Mouse (Mus musculus) left cerebral cortex, adult 9 months (tissue): ENCODE data around the gene Cfap58.

Experiments
- DNase-seq, 2 experiments: peaks; one replicate each; pipeline ENCODE4 v3.0.0; 2022; ENCODE audit warnings: low spot score in 2 of 2

The Cfap58 gene

DNA sequence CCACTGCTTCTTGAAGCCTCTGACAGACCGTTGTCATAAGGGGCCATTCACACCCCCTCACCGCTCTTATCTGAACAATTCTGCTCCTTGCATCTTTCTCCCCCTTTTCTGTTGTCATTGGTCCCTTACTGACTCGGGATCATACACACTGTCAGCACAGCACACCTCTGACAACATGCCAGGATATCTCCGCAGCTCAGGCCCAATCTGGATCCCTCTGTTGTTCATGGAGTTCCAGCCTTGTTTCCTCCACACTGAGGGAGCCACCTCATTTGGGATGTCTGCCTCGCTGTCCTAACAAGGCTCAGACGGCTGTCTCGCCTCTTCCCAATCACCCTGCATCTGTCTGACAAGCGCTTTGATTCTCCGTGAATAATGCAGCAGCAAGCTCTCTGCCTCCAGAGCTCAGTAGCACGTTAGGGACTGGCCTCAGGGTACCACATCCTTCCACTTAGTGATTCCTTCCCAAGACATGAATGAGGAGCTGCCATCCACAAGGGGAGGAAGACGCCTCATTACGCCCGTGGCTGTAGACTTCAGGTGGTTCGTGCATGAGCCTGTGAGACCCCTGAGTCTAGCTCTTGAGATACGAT is 40.7 kb downstream of the Cfap58 start:
- DNase-seq, result no peak

DNA sequence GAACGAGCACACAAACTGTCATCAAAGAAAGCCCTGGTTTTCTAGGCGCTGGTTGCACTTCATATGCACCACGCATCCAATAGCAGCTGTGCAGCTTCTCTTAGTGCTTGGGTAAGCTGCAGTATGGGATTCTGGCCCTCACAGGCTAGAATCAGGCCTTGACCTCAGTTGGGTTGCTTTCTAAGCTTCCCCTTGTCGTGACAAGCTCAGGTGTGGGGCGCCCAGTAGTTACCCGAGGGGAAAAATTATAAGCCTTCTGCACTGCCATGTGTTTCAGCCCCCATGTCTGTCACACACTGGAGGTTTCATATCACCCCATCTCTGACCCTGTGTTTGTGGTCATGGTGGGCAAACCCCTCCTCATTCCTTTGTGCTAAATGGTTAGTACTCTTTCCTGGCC is 42.0 kb downstream of the Cfap58 start:
- DNase-seq, result no peak

DNA sequence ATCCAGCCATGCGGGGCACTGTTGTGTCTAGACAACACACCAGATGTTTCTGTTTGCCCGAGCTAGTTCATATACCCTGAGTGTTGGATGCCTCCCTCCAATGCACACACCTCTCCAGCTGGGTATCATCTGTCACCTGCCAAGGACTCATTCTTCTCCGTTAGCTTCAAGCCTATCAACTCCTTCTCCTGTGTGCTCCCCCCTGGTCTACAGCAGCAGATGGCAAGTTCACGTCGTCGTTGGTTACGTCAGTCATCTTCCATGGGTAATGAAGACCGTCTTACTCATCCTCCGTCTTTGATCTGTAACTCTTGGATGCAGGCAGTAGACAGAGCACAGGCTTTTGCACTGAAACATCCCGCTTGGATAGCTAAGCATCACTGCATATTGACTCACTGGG is 42.8 kb downstream of the Cfap58 start:
- no peak for DNase-seq

DNA sequence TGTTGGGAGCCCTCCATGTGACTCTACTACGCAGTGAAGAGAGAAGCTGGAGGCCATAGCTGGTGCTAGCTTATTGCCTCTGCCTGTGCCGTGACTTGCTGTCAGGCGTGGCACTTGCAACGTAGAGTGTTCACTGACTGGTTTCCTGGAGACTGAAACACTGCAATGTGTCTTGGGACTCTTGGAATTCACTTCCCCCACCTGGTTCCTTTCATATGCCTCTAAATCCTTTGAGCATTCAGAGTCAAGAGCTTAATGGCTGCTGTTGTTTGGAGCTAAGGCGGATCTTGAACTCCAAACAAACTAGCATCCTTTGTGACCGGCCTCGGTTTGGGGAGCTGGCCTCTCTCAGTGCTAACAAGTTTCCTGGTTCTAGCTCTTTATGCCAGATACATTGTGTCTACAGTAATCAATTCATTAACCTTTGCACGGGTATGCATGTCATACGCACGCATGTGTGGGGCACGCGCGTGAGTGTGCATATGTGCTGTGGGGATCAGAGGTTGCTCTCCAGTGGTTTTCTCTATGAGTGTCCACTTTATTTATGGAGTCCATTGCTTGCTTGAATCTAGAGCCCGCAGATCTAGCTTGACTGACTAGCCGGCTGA is 48.2 kb downstream of the Cfap58 start:
- no peak for DNase-seq

DNA sequence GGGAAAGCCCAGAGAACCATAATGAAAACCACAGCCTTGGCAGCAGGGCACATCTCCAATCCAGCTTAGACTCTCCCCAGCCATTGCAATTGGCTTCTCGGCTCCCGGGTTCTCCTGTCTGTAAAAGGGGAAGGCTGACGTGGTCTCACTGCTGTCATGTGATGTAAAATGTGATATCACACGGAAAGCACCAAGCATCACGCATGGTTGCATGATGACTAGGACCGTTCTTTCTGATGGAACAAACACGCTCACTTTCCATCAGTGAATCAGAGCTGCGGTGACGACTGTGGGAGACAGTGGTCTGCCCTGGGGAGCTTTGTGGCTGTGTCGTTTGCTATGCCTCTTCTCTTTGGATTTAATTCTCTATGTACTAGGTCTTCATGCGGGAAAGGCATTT is 50.5 kb downstream of the Cfap58 start:
- no peak for DNase-seq

DNA sequence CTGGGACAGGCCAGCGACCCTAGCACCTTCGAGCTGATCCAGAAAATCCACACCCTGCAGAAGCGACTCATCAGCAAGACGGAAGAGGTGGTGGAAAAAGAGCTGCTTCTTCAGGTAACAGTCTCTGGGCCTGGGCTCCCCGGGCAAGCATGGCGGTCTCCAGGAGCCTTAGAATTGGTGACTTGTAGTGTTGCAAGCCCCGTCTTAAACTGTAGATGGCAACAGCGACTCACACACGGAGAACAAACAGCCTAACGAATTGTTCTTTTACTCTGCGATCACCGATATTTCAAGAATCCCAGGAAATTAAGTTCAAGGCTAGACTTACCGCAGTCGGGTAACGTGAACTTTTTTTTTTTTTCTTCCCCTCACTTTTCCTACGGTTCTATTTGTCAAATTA is 51.0 kb downstream of the Cfap58 start:
- peak in 1 of 2 experiments; percentile 56 for DNase-seq

DNA sequence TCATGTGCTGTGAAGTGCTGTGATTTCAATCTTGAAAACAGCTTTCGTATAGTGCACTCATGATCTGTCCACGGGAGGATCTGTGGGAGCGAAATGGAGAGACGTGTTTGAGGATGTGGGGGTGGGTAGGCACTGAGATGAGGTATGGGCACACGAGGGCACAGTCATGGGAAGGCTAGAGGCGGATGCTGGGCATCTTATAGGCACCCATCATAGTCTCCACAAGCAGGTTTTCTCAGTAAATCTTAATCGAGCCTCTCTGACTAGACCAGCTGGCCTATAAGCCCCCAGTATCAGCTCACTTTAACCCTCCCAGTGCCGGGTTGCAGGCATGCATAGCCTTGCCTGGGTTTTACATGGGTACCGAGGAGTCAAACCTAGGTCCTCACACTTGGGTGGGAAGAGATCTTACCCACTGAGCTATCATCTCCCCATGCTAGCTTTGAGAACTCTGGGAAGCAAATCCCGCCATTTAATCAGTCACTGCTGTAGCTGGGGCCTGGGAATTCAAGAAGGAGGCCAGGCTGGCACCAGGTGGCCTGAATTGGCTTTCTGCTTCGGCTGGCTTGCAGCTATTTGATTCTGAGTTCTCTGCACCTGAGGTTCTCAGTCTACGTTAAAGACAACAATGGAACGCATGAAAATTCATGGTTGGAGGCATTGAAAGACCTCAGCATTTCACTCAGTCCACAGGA is 51.6 kb downstream of the Cfap58 start:
- no peak for DNase-seq

DNA sequence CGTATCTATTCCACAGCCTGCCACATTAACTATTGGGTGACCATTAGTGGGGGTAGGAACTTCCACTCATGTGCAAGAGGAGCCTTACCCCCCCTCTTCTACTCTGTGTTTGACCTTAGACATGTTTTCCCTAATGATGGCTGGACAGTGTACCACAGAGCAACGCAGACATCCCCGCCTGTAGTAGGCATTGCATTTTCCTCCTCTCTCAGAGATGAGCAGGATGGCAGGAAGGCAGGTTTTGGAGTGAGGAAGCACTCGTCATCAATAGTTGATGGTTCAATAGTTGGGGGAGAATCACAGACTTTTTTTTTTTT is 52.1 kb downstream of the Cfap58 start:
- DNase-seq, result no peak

DNA sequence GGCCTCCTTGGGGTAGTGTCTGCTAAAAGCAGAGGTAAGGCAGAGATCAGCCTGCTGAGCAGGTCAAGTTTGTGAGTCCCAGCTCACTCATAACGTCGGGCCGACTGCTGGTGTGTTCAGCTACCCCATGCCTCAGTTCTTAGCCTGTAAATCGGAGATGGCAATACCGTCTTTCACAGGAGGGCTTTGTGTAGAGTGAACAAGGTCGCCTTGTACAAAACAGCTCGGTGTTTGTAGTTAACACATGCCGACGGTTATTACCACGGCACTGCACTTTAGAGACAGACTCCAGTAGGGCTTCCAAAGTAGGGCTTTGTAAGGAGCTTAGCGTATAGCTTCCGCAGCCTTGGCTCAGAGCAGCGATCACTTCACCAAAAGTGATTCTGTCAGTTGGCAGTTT is 63.8 kb downstream of the Cfap58 start:
- no peak for DNase-seq

DNA sequence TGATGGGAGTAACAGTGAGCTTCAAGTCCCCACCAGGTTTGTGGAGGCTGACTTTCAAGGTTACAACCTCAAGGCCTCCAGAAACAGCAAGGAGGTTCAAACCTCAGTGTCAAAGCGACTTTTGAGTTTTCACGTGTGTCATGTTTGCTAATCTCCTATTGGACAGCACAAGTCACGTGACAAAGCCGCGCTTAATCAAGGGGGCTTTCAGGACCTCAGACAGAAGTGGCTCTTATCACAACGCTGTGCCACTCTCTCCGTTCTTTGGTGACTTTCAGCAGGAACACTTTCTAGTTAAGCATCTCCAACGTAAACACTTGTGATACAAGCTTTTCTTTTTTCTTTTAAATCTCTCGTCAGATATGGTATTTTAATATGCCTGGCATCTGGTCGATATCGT is 64.3 kb downstream of the Cfap58 start:
- no peak for DNase-seq

DNA sequence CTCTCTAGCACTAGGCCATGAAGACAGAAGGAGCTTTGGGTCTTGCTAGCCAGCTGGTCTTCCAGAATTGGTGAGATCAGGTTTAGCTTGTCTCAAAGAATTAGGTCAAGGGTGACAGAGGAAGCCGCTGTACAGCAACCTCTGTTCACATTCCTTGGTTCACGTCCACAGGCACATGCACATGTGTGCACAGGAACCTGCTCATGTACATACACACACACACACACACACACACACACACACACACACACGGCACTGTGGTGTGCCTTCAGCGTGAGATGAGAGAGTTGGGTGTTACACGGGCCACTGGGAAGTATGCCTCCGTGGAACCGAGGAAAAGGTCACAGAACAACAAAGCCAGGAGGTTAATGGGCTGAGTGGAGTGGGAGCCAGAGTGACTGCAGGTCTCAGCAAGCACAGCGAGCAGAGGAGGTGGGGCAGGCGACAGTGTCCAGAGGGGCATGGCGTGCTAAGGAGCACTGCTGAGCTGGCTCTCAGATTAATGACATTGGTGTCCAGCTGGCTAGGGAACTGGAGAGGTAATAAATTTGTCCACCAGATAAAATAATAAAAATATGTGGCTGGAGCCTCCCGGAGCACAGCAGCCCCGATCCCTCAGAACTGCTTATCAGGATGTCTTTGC is 71.4 kb downstream of the Cfap58 start:
- no peak for DNase-seq

DNA sequence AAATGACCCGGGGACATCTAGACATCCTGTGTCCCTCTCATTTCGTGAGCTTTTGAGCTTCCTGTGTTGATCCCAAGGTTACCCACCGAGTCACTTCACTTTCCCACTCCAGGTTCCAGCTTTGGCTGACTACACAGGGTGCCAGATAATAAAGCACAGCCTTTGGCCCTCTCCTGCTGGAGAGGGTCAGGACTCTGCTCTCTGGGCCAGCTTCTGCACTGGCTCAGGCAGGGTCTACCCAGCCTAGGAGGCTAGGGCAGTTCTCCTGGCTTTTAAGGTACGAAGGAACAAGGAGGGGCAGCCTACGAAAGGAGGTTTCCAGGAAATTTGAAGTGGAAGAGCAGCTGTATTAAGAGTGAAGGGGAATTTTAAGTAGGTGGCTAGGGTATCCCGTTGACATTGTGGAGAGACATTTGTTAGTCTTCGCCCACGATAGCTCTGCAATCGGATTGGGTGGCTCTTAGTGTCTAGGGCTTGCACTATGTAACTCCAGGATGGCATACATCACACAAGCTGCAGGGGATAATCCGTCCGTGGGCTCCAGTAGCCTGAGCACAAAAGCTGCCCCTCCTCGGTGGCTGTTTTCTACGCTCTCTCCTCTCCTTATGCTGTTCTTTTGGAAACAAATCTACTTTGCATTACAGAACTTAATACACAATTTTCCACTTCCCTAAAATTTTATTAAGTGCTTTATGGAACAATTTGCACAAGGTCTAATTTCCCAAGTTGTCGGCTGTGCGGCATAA is 72.3 kb downstream of the Cfap58 start:
- no peak for DNase-seq

DNA sequence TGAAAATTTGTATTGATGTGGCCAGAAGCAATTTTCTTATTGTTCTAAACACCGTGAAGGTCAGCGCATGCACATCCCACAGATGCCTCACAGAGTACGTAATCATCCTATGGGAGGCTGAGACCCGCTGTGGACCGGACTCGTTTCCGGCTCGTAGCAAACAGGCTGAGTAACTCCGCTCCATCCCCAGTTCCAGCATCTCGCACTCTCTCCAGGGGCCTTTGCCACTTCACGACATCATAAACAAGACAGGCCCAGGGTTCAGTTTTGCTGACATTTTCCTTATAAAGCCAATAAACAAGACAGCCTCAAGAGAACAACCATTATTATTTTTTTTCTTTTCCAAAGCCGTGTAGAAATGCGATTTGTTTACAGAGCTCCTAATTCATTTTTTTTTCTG is 82.6 kb downstream of the Cfap58 start:
- no peak for DNase-seq

DNA sequence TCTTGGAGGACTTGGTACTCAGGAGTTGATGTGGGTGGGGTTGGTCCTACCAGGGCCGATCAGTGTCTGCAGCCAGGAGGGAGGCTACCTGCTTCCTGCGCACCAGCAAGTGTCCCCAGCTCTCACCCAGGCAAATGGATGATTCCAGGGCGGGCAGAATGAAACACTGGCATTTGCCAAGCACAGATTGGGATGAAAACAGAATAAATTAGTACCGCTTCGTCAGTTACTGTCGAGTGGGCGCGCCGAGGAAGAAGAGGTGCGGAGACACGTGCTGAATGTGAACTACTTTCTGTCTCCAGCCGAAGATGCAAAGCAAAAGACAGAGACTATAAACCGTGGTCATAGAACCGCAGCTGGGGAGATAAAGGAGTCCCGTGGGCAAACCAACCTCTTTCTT is 84.0 kb downstream of the Cfap58 start:
- DNase-seq, result peak in 1 of 2 experiments; percentile 43

DNA sequence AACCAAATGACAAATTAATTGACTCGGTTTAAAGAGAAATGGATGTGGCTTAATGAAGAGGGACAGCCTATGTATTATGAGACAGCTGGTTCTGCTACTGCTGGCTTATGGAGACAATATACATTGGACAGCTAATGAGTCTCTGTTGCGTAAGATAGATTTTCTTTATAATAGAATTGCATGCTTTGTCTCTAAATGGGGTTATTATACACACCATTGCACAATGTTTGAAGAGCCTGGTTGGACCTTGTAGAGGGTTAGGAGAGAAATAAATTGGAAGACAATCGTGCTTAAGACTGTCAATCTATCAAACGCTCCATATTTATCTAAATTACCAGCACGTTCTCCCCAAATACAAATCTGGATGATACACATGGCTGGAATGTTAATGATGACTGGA is 85.3 kb downstream of the Cfap58 start:
- DNase-seq, result no peak

DNA sequence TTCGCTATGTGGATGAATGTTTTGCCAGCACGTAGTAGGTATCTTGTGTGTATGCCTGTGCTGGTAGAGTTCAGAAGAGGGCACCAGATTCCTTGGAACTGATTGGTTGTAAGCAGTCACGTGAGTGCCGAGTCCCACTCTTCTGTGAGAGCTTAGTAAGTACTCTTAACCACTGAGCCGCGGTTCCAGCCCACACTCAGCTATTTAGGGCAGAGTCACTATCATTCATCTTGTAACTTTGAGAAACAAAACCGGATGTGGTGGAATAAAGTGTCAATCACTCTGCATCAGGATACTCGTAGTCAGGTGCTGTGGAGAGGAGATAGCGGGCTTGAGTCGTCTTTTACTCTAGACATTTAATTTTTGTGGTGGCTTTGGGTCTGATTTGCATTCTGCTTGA is 86.3 kb downstream of the Cfap58 start:
- DNase-seq, result no peak

DNA sequence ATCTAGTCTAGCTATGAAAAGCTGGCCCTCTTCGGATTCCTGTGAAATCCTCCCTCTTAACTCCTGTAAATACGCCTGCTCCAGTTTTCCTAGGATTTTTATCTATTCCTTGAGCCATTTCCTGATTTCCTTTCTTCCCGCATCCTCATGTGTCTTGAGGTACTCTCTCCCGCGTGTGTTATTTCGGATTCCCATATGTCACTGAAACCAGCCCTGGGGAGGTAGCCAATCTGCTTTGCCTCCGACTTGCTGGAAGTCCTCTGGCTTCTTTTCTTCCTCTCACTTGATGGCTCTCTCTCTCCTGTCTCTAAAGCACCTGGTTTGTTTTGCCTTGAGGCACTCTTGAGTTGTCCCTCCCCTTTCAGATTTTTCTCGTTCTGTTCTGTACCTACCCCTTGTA is 87.9 kb downstream of the Cfap58 start:
- peak in 1 of 2 experiments; percentile 14 for DNase-seq

DNA sequence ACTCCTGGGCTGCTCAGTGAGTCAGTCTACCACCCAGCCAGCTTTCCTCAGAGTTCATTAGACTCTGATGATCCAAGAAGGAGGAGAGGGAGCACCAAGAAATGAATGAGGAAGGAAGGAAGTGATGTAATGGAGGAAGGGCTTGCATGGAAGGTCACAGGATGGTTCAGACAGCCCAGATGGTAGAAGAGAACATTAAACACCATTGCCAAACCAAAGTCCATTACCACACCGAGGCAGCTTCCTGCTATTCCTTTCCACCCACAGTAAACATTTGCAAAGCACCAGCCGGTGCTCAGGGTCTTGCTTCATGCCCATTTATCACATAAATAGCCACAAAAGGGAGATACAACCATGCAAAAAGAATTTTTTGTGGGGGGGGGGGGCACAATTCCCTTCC is 89.4 kb downstream of the Cfap58 start:
- no peak for DNase-seq

DNA sequence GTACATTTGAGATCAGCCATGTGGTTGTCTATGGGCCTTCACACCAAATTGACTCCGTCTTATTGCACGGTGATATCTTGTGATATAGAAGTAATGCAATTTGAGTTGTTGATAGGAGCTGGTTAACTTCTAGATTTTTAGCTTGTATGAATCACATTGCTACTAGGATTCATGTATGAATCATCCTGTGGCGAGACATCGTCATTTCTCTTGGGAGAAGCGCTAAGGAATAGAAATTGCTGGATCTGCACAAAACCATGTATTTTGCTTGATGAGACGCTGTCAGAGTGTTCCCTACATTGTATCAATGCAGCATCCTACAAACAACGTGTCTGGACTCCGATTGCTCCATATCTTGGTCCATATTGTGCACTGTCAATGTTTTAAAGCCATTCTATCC is 102.1 kb downstream of the Cfap58 start:
- DNase-seq, result peak in 1 of 2 experiments; percentile 13

DNA sequence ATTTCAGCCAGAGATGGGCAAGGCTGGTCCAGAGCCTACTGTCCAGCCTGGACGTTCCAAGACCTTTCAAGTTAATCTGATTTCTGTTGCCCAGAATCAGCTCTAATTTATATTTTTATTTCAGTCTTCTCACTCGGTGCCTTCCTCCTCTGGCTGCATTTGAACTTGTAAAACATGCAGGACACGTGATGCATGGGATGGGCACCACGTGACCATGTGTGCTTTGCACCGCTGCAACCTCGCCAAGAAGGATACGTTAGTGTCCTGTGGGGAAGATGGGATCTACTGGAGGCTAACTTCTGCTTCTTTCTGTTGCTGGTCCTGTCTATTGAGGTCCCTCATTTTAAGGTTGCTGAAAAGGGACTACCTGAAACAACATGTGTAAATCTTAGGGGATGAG is 109.8 kb downstream of the Cfap58 start:
- DNase-seq, result no peak

DNA sequence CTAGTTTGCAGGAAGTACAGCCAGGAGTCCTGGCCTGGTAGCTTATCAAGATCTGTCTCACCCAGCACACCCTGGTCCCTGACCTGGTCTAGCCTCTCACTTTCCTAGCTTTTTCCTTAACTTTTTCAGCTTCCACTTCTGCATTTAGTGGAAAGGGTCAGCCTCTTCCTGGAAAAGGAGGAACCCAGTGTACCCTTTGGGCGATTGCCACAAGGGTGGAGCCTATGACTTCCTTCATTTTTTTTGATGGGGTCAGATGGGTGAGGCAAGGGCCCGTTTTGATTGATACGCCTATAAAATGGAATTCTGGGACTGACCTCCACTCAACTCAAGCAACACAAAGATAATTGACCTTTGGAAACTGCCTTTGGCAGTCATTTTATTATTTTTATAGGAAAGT is 111.9 kb downstream of the Cfap58 start:
- no peak for DNase-seq

DNA sequence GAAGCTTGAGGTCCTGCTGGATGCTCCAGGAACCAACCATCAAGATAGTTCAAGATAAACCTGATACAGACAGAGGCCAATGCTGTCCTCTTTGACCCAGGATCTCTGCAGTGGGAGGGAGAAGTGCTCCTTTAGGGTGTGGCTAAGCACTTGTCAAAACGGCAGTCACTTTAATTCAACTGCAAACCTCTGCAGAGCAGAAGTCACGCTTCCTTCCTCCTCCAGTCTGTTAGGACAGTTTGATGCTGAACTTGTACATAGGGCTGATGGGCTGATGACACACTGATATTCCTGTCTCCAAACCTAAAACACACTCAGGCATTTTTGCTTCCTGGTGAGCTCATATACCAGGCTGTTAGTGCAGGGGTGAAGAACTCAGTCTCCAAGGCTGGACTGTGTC is 125.8 kb downstream of the Cfap58 start:
- DNase-seq, result no peak

DNA sequence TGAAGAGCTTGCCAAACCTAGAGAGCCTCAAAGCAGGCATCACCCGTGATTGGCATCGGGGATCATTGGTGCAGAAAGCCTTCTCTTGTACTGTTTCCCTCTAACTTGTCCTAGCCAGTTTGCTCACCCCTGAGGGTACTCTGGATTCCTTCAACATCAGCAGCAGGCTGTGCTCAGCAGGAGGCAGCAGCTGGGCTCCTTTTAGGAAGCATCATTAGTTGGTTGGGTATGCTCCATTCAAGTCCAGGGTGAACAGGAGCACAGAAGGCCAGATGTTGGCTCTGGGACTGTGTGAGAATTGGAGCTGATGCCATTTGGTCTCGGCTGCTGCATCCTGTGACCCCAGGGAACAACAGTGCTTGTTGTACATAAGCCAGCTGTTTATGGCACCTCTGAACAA is 142.2 kb downstream of the Cfap58 start:
- no peak for DNase-seq
